Mouse (Mus musculus) monocyte, adult 2 months (primary cell): ENCODE results near the gene Catspere2.

Source experiments
- DNase-seq, 2 experiments: peaks; one replicate each; pipeline ENCODE4 v3.0.0; 2022; ENCODE audit warnings: low spot score in 2 of 2, low read depth in 1 of 2

The Catspere2 gene

GRCm38 (mm10) chr1:178218305-178218704, 235.1 kb downstream of the Catspere2 start:
- DNase-seq = no peak

GRCm38 (mm10) chr1:178219166-178220077, 236.2 kb downstream of the Catspere2 start:
- no peak for DNase-seq
